Mouse (Mus musculus) bone marrow, adult 2 months (tissue): ENCODE measurements at regions not wholly inside any gene's neighbourhood (a gene's known extent, or its start where the extent isn't known, plus 50 kb on each side); places are given as distances from the start of the nearest gene placed in this dataset.

Source experiments
- CTCF ChIP-seq: fragments of 200-500 bp; IDR thresholded peaks from 2 replicates; pipeline ENCODE4 v1.5.1; 2011; ENCODE audit warnings: low read length, control low read depth; ENCODE audit not compliant: control insufficient read depth, insufficient read depth
- POLR2A ChIP-seq: fragments of 200-500 bp; IDR thresholded peaks from 2 replicates; pipeline ENCODE4 v1.6.1; 2011; ENCODE audit warnings: low read depth, mild to moderate bottlenecking, control low read depth, low read length, borderline replicate concordance; ENCODE audit not compliant: control insufficient read depth

DNA sequence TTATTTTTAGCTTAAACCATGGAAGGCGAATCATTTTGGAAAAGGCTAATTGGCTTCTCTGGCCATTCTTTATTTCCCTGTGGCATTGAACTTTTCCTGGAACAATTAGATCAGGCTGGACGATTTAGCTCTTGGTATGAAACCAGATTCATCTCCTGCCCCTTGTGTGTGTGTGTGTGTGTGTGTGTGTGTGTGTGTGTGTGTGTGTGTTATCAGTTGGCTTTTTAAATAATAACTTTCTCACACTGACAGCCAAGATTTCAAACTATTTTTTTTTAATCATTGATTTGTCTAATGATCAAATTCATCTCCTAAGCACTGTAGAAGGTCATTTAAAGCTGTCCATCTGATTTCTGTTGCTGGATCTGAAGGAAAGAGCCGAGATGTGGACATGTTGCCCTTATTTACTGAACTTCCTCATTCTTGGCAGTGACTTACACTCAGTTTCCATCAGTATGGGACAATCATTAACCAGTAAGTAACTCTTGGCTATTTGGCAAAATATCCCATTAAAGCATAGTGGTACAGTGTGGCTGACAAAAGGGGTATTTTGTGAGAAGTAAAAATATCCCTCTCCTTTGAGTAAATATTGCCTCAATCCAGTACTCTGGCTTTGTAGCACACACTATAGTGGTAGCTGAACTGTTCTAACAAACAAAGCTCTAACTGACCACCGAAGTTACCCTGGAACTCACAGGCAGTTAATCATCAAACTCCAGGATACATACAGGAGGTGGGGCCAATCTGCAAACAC, 82.5 kb upstream of the Dpt start:
- TF ChIP-seq CTCF (no peak), POLR2A (no peak)
